Mouse (Mus musculus): ENCODE measurements around the gene Ybey.

The Ybey gene

GRCm38 (mm10) chr10:76468203-76469162 is at the start of gene Ybey, which contains the start of gene Mcm3ap:
Ybey (minus strand) TSS chr10:76469114.
Mcm3ap (plus strand) TSS chr10:76468927.
- ATAC-seq (ENCODE audit: low TSS enrichment), result peak; percentile 97

- no peak for ATAC-seq (ENCODE audit: low TSS enrichment)
These were observed 44.2 kb upstream of the Ybey start for GRCm38 (mm10) chr10:76512965-76513583.

- ATAC-seq (ENCODE audit: low TSS enrichment), result no peak
These were observed 37.0 kb upstream of the Ybey start for GRCm38 (mm10) chr10:76505865-76506264.

- ATAC-seq (ENCODE audit: low TSS enrichment), result no peak
These were observed 35.5 kb upstream of the Ybey start for GRCm38 (mm10) chr10:76504271-76504943.

GRCm38 (mm10) chr10:76497522-76497921 is 28.6 kb upstream of the Ybey start:
- ATAC-seq (ENCODE audit: low TSS enrichment), result no peak

GRCm38 (mm10) chr10:76496366-76496765 is 27.5 kb upstream of the Ybey start:
- 0 out of 2 replicates have a peak, but pooled peaks have one; percentile 4 for ATAC-seq (ENCODE audit: low TSS enrichment)

- ATAC-seq (ENCODE audit: low TSS enrichment), result 0 out of 2 replicates have a peak, but pooled peaks have one; percentile 16
These were observed 26.6 kb upstream of the Ybey start for GRCm38 (mm10) chr10:76495501-76495900.

GRCm38 (mm10) chr10:76493527-76493926 is 24.6 kb upstream of the Ybey start:
- ATAC-seq (ENCODE audit: low TSS enrichment), result peak; percentile 50; the same call in 1 of the 2 replicates

- ATAC-seq (ENCODE audit: low TSS enrichment), result no peak
These were observed 20.3 kb upstream of the Ybey start for GRCm38 (mm10) chr10:76489205-76489604.

- no peak for ATAC-seq (ENCODE audit: low TSS enrichment)
These were observed 19.4 kb upstream of the Ybey start for GRCm38 (mm10) chr10:76488265-76488664.

GRCm38 (mm10) chr10:76486302-76486701 is 17.4 kb upstream of the Ybey start:
- no peak for ATAC-seq (ENCODE audit: low TSS enrichment)

GRCm38 (mm10) chr10:76481480-76481879 is 12.6 kb upstream of the Ybey start:
- no peak for ATAC-seq (ENCODE audit: low TSS enrichment)

GRCm38 (mm10) chr10:76480851-76481250 is 11.9 kb upstream of the Ybey start:
- ATAC-seq (ENCODE audit: low TSS enrichment), result no peak

- no peak for ATAC-seq (ENCODE audit: low TSS enrichment)
These were observed 4.8 kb upstream of the Ybey start for GRCm38 (mm10) chr10:76473759-76474158.

GRCm38 (mm10) chr10:76462721-76463120 is 6.2 kb downstream of the Ybey start:
- ATAC-seq (ENCODE audit: low TSS enrichment), result no peak

- peak; percentile 86 for ATAC-seq (ENCODE audit: low TSS enrichment)
These were observed 6.6 kb downstream of the Ybey start for GRCm38 (mm10) chr10:76462312-76462711.

- ATAC-seq (ENCODE audit: low TSS enrichment), result no peak
These were observed 7.7 kb downstream of the Ybey start for GRCm38 (mm10) chr10:76461255-76461654.

- ATAC-seq (ENCODE audit: low TSS enrichment), result peak; percentile 77
These were observed 13.6 kb downstream of the Ybey start for GRCm38 (mm10) chr10:76455289-76455688.

- ATAC-seq (ENCODE audit: low TSS enrichment), result no peak
These were observed 20.1 kb downstream of the Ybey start, which contains the start of gene 2610028H24Rik for GRCm38 (mm10) chr10:76448851-76449250. 2610028H24Rik (plus strand) TSS chr10:76449081.

- no peak for ATAC-seq (ENCODE audit: low TSS enrichment)
These were observed 21.3 kb downstream of the Ybey start for GRCm38 (mm10) chr10:76447406-76448229.

All from frontal cortex, adult (tissue).